Mouse (Mus musculus) G1E (cell line): ENCODE data around the gene Rasal3. TPM values are rescaled to one million over a fixed set of nuclear protein-coding genes. Genes with fewer than 3 reads are reported as not detected.

Experiments used
- ATAC-seq: 2 replicates; pipeline ENCODE4 v1.8.0; 2016; ENCODE audit warnings: mild to moderate bottlenecking; ENCODE audit not compliant: insufficient number of reproducible peaks, poor library complexity, low FRiP score, severe bottlenecking; ENCODE audit errors: extremely low read depth
- DNase-seq: peaks from one replicate; pipeline ENCODE4 v3.0.0; 2012; ENCODE audit warnings: low spot score
- H3K27me3 ChIP-seq: 2 replicates; pipeline ENCODE4 v1.6.1; 2012; ENCODE audit warnings: mild to moderate bottlenecking, low read length, inconsistent platforms; ENCODE audit not compliant: insufficient read depth
- H3K36me3 ChIP-seq: replicated peaks from 2 replicates; pipeline ENCODE3; 2012; ENCODE audit warnings: mild to moderate bottlenecking, inconsistent platforms
- H3K4me1 ChIP-seq: 2 replicates; pipeline ENCODE4 v1.6.1; 2012; ENCODE audit warnings: low read depth, low read length, inconsistent platforms, mixed read lengths; ENCODE audit not compliant: insufficient read depth
- H3K4me3 ChIP-seq: 2 replicates; pipeline ENCODE4 v1.5.1; 2012; ENCODE audit warnings: low read depth, mild to moderate bottlenecking, inconsistent platforms, low read length, moderate library complexity, mixed read lengths
- H3K9me3 ChIP-seq: replicated peaks from 2 replicates; pipeline ENCODE4 v1.6.1; 2012; ENCODE audit warnings: inconsistent platforms
- CTCF ChIP-seq: IDR thresholded peaks from 2 replicates; pipeline ENCODE4 v1.5.1; 2012; ENCODE audit warnings: low read depth, low read length, inconsistent platforms, mixed read lengths
- GATA1 ChIP-seq: IDR thresholded peaks from 2 replicates; pipeline ENCODE4 v1.6.1; 2012; ENCODE audit warnings: borderline replicate concordance, low read length, inconsistent platforms, mixed read lengths
- GATA2 ChIP-seq: IDR thresholded peaks from 2 replicates; pipeline ENCODE4 v1.6.1; 2012; ENCODE audit warnings: low read depth, low read length, inconsistent platforms, borderline replicate concordance
- POLR2AphosphoS5 ChIP-seq: IDR thresholded peaks from 2 replicates; pipeline ENCODE4 v1.6.1; 2012; ENCODE audit warnings: low read depth, low read length, inconsistent platforms; ENCODE audit not compliant: insufficient replicate concordance
- TAL1 ChIP-seq: conservative IDR thresholded peaks from 2 replicates; pipeline ENCODE4 v1.6.1; 2012; ENCODE audit warnings: low read depth, low read length, inconsistent platforms, mixed read lengths
- polyA plus RNA-seq: library from polyadenylated mRNA; stranded (reverse); fragments of >175 nt; gene quantifications from 2 replicates; pipeline ENCODE4 v1.2.3, GENCODE M21; 2012
- total RNA-seq, 2 experiments: library from RNA; stranded (forward) in 1 of 2; stranded (reverse) in 1 of 2; fragments of 200-1000 nt in 1 of 2; fragments of >200 nt in 1 of 2; fragmentation: Nextera tagmentation in 1 of 2; gene quantifications; 2 replicates each; pipeline ENCODE4 v1.2.3; 2014 to 2017

Rasal3 gene
- total and polyA plus RNA-seq, 3 experiments = 0.86 to 6.5 (median 2.9) TPM

DNA sequence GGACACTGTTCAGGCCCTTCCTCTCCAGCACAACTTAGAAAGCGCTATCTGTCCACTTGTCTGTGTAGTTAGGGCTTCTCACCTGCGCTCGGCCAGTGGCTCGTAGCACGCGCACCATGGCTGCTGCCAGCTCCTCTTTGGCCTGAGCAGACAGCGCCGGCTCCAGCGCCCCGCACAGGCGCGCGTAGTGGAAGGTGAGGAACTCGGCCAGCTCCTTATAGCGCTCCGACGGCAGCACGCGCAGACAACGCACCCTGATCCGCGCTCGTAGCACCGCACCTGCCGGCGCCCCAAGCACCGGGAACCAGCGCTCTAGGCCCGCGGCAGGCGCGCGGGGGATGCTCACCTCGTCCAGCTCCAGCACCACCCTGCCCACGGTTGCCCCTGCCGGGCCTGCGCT is 7.1 kb downstream of the Rasal3 start:
- ATAC-seq = no peak
- TF ChIP-seq GATA2 (no peak), GATA1 (no peak), CTCF (no peak), POLR2AphosphoS5 (no peak)
- Histone ChIP-seq H3K36me3 (no peaks in the 10 kb centered on the region), H3K4me1 (no peaks in the 10 kb centered on the region), H3K9me3 (no peaks in the 10 kb centered on the region), H3K4me3 (no peak overlapping the region), H3K27me3 (peaks cover 17% of the 10 kb centered on the region)
- no peak for DNase-seq

DNA sequence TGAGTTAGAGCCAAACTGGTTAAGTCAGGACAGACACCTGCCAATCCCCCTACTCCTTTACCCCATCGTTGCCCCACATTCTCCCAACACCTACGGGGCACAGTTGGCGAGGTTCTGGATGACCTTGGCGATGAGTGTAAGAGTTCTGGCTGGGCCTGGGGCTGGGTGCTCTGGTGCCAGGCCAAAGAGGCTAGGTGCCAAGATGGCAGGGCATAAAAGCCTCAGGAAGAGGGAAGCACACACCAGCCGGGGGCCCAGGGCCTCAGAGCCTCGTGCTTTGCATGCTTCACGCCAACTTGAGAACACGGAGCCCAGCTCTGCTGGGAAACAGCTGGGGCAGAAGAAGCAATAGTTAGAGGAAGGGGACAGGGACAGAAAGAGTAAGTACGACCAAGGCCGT is 9.4 kb downstream of the Rasal3 start:
- no peaks in the 10 kb centered on the region for H3K9me3 ChIP-seq
- no peaks in the 10 kb centered on the region for H3K36me3 ChIP-seq
- H3K4me3 ChIP-seq = no peak overlapping the region
- ATAC-seq (no peak), DNase-seq (no peak)
- H3K27me3 ChIP-seq = peaks cover 12% of the 10 kb centered on the region; the same call in 1 of the 2 replicates
- TF ChIP-seq TAL1 (no peak), GATA1 (no peak), GATA2 (no peak), CTCF (no peak), POLR2AphosphoS5 (no peak)
- H3K4me1 ChIP-seq = no peaks in the 10 kb centered on the region

DNA sequence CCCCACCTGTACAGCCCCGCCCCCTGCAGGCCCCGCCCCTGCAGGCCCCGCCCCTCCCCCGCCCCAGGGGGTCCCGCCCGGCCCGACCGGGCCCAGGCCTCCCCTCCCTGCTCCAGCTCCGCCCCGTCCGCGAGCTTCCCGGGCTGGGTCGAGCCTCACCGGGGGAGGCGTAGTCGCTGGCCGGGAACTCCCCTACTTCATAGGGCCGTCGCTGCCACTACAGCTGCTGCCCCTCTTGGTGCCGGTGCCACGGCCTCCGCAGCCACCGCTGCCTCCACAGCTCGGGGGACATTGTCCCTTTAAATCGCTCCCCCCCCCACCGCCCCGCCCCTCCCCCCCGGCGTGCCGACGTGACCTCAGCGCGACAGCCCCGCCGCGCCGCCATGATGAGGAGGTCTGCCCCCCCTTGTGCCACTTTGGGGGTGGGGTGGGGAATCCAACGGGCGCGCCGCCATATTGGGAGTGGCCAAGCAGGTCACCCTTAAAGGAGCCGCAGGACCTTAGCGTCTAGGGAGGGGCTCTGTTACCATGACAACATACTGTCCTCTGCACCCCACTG is 14.2 kb downstream of the Rasal3 start, which contains the start of gene Wiz:
Gene Wiz, minus strand, starts transcription at position 339 of the 559 bp plus-strand sequence.
- no peak for TF ChIP-seq TAL1
- no peak for TF ChIP-seq POLR2AphosphoS5
- no peak for TF ChIP-seq GATA2
- TF ChIP-seq CTCF = no peak
- TF ChIP-seq GATA1 = no peak
- Histone ChIP-seq H3K9me3 (no peaks in the 10 kb centered on the region), H3K4me3 (peak within 1 kb of the TSS; percentile 84), H3K27me3 (peaks cover 6% of the 10 kb centered on the region; the same call in 1 of the 2 replicates), H3K36me3 (no peaks in the 10 kb centered on the region), H3K4me1 (peaks cover 22% of the 10 kb centered on the region)
- DNase-seq (peak; percentile 92), ATAC-seq (peak; percentile 84)

DNA sequence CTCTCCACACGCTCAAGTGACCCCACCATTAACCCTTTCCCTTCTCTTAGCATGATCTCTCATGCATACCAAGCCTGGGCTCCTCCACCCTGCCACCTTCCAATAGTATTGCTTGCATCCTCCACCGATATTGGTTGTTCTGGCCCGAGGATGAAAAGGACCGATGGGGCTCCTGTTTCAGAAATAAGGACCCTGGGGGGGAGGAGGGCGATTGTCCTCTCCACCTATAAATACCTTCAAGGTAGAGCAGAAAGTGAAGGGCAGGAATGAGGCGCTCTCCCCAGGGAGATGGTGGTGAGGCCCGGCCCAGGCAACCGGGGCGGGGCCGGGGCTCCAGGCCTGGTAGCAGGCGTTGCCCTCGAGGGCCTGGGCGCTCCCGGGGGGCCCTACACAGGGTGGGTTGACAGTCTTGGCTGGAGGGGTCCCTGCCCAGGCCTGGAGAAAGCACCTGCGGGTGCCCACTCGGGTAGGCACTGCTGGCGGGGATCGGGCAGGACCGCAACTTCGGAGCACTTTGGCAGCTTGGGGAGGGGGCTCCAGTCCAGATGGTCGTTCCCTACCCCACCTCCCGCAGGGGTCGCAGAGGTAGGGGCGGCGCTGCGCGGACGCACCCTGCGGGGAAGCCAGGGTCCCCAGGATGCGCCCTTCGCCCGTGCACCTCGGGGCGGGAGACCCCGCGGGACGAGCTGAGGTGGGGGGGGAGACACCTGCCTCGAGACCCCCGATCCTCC is 14.8 kb downstream of the Rasal3 start:
- peak; percentile 58 for DNase-seq
- no peak for ATAC-seq
- peak overlapping the region; percentile 84 for H3K4me3 ChIP-seq
- no peaks in the 10 kb centered on the region for H3K36me3 ChIP-seq
- no peaks in the 10 kb centered on the region for H3K9me3 ChIP-seq
- peaks cover 3% of the 10 kb centered on the region; the same call in 1 of the 2 replicates for H3K27me3 ChIP-seq
- TF ChIP-seq GATA2 (no peak), POLR2AphosphoS5 (no peak), TAL1 (no peak), GATA1 (no peak), CTCF (no peak)
- peaks cover 22% of the 10 kb centered on the region for H3K4me1 ChIP-seq

DNA sequence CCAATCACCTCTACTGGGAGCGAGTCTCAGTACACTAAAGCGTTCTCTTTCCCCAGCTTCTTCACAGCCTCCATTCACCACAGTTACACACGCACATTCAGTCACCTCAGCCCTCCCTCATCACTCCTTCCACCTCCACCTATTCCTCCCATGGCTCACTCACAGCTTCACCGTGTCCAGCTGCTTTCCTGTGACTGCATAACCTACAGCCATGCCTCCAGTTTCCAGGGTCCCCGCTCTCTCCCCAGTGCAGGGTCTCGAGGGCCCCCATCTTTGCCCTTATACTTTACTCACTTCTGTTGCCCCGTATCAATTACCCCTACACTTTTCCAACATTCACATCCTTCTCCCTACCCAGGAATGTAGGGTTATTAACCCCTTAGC is 15.4 kb downstream of the Rasal3 start:
- Histone ChIP-seq H3K36me3 (no peaks in the 10 kb centered on the region), H3K27me3 (peaks cover 3% of the 10 kb centered on the region; the same call in 1 of the 2 replicates), H3K9me3 (no peaks in the 10 kb centered on the region), H3K4me3 (no peak overlapping the region; the same call in 1 of the 2 replicates), H3K4me1 (peaks cover 22% of the 10 kb centered on the region)
- no peak for TF ChIP-seq POLR2AphosphoS5
- ATAC-seq = no peak
- DNase-seq = no peak

DNA sequence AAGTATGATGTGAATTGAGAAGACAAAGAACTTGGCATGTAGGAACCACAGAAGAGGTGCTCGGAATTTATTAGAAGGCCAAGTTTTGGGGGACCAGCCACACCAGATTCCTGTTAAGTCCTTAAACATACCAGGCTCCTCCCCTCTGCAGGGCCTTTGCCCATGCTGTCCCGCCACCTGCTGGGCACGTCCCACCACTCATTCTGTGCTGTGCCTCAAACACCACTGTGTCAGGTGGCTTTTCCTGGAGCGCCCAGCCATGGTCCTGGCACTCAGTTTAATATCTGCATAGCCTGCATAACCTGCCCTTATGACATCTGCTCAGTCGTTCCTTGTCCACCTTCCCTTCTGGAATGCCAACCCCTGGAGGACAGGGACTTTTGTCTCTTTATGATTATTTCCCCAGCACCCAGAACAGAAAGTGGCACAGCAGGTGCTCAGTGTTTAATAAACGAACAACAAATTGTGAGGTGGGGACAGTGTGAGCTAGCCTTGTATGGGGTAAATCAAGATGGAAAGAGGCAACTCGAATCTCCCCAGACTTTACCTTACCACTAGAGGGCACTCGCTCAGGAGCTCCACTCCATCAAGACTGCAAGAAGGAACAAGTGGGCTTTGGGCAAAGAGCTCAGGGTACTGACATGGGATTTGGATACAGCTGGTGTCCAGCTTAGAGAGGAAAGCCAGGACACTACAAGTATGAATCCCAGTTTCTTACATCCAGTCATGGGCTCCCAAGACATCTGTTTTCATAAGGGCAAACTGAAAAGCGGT is 16.5 kb downstream of the Rasal3 start:
- DNase-seq (peak; percentile 58), ATAC-seq (no peak)
- H3K4me3 ChIP-seq = no peak overlapping the region
- no peaks in the 10 kb centered on the region for H3K9me3 ChIP-seq
- H3K27me3 ChIP-seq = peaks cover 8% of the 10 kb centered on the region
- TF ChIP-seq GATA2 (no peak), CTCF (peak; percentile 73), POLR2AphosphoS5 (no peak)
- H3K36me3 ChIP-seq = no peaks in the 10 kb centered on the region
- peaks cover 22% of the 10 kb centered on the region for H3K4me1 ChIP-seq
